Mouse (Mus musculus): ENCODE results near the gene Mns1.

GRCm38 (mm10) chr9:72427861-72428260 lies 9.9 kb upstream of the Mns1 start:
- TF ChIP-seq POLR2A (IDR thresholded peaks at IDR 0.05; ENCODE audit: borderline replicate concordance, low read depth, low read length) = no peak
- TF ChIP-seq CTCF (IDR thresholded peaks at IDR 0.05; ENCODE audit: low read depth, low read length) = no peak
